Mouse (Mus musculus) lung, adult 2 months (tissue): ENCODE measurements around the gene Rslcan18. TPM values are rescaled to one million over a fixed set of nuclear protein-coding genes. Genes with fewer than 3 reads are reported as not detected.
A peak's percentile ranks its signal among the peaks of the same experiment; 100 is the strongest.

Experiments used
- DNase-seq: peaks from one replicate; pipeline ENCODE4 v3.0.0; 2022
- H3K4me1 ChIP-seq: fragments of 200-500 bp; 2 replicates; pipeline ENCODE4 v1.6.1; 2011; ENCODE audit warnings: low read length; ENCODE audit not compliant: control insufficient read depth, insufficient read depth
- H3K4me3 ChIP-seq: fragments of 200-500 bp; replicated peaks from 2 replicates; pipeline ENCODE3; 2011; ENCODE audit warnings: low read depth, mild to moderate bottlenecking, control low read depth, low read length; ENCODE audit errors: extremely low read depth
- CTCF ChIP-seq: fragments of 200-500 bp; IDR thresholded peaks from 2 replicates; pipeline ENCODE4 v1.5.1; 2011; ENCODE audit warnings: mild to moderate bottlenecking, low read length, control low read depth; ENCODE audit not compliant: insufficient read depth
- POLR2A ChIP-seq: fragments of 200-500 bp; IDR thresholded peaks from 2 replicates; pipeline ENCODE4 v1.6.1; 2011; ENCODE audit warnings: low read depth, mild to moderate bottlenecking, control low read depth, low read length, borderline replicate concordance; ENCODE audit errors: extremely low read depth
- WGBS: fragments of 180-500 bp; shearing (Covaris S2); methylation state at CpG from one replicate; pipeline ENCODE4 v1.1.7; 2018; 5-methylcytosine and 5-hydroxymethylcytosine counted together
- polyA plus RNA-seq: library from polyadenylated mRNA; depleted of rRNA; stranded (reverse); fragments of >200 nt; gene quantifications from 2 replicates; pipeline ENCODE4 v1.2.3, GENCODE M21; 2012; rRNA removed

Rslcan18 gene
- polyA plus RNA-seq, 1 experiment = 0.12 TPM

DNA sequence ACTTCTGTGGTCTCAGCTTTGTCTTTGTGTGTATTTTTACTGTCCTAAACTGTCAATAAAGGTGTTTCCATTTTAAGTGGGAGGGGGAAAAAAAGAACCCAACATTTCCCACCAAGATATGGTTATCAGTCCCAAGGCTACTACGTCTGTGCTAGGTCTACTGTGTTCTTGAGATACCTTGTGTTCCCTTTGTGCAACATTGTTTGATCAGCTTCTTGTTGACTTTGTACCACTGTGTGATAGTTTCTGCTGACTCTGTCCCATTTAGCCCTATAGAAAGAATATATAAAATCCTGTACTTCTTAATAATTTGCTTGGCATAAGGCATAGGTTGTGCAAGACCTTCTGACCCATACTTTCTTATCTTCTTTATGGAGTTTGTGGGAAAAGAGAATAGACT, 25.9 kb downstream of the Rslcan18 start:
- TF ChIP-seq POLR2A = no peak
- TF ChIP-seq CTCF = no peak
- 83% methylated on average over 1 of the region's 1 CpGs for WGBS
- no peak for DNase-seq
- no peaks in the 10 kb centered on the region for H3K4me1 ChIP-seq
- H3K4me3 ChIP-seq = no peak overlapping the region

DNA sequence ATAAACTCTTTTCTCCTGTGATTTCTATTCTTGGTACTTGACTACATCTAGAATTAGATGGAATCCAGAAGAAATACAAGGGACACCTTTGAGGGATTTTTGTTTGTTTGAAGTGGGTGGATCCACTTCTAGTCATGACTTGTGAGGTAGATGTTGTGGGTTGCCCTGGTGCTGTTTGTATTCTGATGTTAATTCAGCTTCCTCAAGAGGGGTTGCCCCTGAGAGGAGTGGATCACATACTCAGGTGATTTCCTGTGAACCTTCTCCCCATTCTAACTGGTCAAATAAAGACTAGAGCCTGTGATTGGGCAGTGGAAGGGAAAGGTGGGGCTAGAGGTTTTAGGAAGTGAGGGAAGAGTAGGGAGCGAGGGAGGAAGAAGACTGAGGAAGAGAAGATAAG, 34.1 kb downstream of the Rslcan18 start:
- 58% methylated on average over 1 of the region's 1 CpGs for WGBS

DNA sequence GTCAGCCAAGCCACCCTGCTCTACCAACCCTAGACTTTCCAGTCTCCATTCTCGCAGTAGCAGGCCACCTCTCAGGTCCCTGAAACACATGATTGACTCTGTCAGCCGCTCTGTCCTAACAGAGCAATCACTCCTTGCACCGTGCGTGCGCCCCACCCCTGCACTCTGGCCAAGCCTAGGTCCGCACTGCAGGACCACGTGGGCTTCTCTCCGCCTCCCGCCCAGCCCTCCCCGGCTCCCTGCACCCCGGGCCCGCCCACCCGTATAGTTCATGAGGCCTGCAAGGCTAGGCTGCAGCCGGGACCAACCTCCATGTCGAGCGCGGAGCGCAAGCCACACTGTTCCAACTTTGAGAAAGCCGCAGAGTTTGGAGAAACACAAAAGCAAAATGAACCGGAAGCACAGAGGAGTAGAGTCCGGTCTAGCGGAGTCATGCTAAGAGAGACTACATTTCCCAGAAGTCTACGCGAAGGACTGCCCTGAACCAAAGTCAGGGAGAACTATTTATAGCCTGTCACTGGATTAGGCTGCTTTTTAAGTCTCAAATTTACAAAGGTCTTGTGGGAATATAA, 34.8 kb downstream of the Rslcan18 start:
- under 1% methylated on average over 24 of the region's 24 CpGs for WGBS
- peak; percentile 80; the same call in 1 of the 2 replicates for TF ChIP-seq POLR2A
- no peak for TF ChIP-seq CTCF
- H3K4me3 ChIP-seq = peak overlapping the region; percentile 98
- peak; percentile 78 for DNase-seq
- H3K4me1 ChIP-seq = no peaks in the 10 kb centered on the region; the same call in 1 of the 2 replicates

More for the DNA sequence above, 34.1 kb downstream of the Rslcan18 start:
- DNase-seq = no peak
- TF ChIP-seq CTCF (no peak), POLR2A (no peak)
- Histone ChIP-seq H3K4me1 (no peaks in the 10 kb centered on the region; the same call in 1 of the 2 replicates), H3K4me3 (no peak overlapping the region)

DNA sequence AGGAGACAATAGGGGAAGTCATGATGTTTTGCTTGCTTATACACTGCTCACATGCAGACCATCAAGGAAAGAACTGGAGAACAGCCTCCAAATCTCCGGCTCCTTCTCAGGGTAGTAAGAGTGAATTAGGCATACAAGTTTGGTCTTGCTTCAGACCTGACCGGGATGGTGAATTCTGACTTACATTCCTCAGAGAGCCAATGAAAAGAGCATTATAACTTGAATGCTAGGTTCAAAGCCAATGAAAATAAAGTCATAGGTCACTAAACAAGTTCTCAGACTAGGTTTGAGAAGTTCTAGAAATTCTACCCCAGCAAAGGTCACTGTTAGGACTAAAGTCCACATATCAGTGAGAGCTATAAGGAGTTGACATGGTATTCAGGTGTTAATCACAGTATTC, 38.8 kb downstream of the Rslcan18 start:
- no peak for DNase-seq
- no peak overlapping the region for H3K4me3 ChIP-seq
- TF ChIP-seq POLR2A = no peak
- TF ChIP-seq CTCF = no peak
- 97% methylated on average over 2 of the region's 2 CpGs for WGBS
- no peaks in the 10 kb centered on the region; the same call in 1 of the 2 replicates for H3K4me1 ChIP-seq

DNA sequence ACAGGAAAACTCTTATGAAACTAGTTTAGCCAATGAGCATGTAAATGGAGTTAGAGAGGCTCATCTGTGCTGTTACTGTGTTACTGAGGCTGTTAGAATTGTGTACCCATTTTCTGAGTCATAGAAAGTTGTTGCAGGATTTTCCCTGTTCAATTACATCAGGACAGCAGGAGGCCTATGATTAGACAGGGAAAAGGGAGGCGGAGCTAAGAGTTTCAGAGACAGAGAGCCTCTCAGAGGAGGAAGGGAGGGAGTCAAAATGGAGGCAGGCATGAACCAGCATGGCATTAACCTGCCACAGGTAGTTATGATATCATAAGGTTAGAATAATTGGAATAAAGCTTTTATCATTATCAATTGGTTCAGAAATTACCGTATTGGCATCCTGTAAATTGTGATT, 43.3 kb downstream of the Rslcan18 start:
- DNase-seq = no peak
- 95% methylated on average over 2 of the region's 2 CpGs for WGBS
- TF ChIP-seq CTCF (no peak), POLR2A (no peak)
- Histone ChIP-seq H3K4me3 (no peak overlapping the region), H3K4me1 (no peaks in the 10 kb centered on the region)

DNA sequence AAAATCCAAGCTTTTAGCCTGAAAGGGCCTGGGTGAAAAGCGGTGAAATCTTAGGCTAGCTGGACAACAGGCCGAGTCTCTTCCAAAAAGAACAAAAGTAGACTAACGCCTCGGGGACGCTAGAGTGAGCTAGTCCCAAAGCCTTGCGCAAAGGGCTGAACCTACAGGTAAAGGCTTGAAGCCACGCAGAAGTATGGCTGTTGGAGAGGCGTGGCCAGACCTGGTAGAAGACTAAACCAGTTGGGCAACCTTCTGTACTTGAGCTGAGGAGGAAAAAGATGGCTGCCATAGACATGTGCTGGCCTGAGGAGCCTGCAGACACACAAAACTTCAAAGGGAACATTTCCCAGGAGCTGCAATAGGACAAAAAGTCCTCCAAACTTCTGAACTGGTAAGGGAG, 50.7 kb downstream of the Rslcan18 start:
- TF ChIP-seq POLR2A (no peak), CTCF (no peak)
- WGBS = 89% methylated on average over 8 of the region's 8 CpGs
- DNase-seq = no peak

DNA sequence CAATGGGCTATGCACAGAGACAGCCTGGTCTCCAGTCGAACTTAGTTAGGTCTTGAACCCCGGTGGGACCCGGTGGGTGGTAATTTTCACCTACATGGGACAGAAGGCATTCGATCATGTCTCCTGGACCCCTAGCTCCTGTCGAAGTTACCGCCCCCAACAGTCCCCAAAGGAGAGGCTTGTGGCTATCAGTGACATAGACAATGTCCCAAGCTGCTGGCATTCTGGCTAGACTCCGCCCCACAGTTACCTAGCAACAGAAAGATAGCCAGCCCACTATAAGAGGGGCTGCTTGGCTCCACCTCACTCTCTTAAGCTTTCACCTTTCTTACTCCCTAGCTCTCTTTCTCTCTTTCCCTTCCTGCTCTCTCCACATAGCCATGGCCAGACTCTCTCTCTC, 53.6 kb downstream of the Rslcan18 start:
- Histone ChIP-seq H3K4me3 (no peak overlapping the region), H3K4me1 (peaks cover 5% of the 10 kb centered on the region)
- WGBS = 61% methylated on average over 7 of the region's 7 CpGs
- DNase-seq = no peak
- TF ChIP-seq CTCF = no peak
- no peak for TF ChIP-seq POLR2A

More for the DNA sequence above, 50.7 kb downstream of the Rslcan18 start:
- Histone ChIP-seq H3K4me1 (peaks cover under 1% of the 10 kb centered on the region; the same call in 1 of the 2 replicates), H3K4me3 (no peak overlapping the region)

DNA sequence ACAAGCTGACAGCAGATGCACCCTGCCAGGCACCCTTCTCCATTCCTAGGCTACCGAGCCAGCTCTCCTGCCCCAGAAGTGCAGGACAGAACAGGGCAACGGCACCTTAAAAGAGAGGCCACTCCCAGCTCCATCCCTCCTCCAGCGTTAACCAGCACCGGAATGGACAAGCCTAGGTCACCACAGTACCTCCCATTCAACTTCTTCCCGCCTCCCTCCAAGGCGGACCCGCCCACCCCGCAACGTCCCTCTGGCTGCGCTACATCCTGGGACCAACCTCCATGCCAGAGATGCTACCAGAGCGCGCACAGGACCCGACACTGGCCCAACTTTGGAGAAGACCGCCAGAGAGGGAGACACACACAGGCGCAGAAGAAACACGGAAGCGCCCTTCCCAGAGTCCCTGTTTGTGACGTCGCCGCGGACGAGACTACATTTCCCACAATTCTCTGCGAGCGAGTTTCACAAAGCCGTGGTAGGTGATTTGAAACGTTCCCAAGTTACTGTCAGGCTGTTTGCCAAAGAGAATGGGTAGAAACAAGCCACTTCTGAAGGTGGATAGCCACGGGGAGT, 55.2 kb downstream of the Rslcan18 start, which contains the start of gene Zfp712:
Zfp712 (minus strand) TSS at position 385 of the 573 bp plus-strand sequence.
- WGBS = under 1% methylated on average over 27 of the region's 27 CpGs
- DNase-seq = peak; percentile 94
- Histone ChIP-seq H3K4me1 (peaks cover 5% of the 10 kb centered on the region), H3K4me3 (peak within 1 kb of the TSS; percentile 99)
- TF ChIP-seq CTCF (no peak), POLR2A (peak; percentile 63; the same call in 1 of the 2 replicates)

DNA sequence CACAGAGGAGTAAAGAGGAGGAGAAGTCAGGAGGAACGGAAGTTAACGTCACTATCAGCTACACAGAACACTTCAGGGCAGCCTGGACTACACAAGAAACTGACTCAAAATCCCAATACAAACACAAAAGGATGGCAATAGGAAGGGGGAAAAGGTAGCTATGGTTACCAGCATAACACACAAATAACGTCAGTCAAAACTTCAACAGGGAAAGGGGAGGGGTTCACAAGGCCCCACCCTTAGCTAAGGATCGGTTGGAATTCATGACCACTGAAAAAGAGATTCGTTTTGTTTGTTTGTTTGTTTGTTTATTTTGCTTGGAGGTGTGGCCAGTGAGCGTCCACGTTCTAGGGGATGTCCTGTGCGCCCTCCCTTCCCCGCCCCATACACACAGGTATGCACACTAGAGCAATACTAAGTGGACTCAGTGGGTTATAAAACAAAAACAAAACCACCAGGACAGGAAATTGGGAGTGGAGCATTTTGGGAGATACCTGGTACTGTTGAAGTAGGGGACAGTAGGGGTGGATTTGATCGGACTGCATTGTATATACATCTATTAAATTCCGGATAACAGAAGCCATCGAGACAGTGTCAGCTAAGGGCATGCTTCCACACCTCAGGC, 55.8 kb downstream of the Rslcan18 start:
- TF ChIP-seq CTCF (no peak), POLR2A (no peak)
- WGBS = 2% methylated on average over 12 of the region's 12 CpGs
- peak overlapping the region; percentile 99 for H3K4me3 ChIP-seq
- H3K4me1 ChIP-seq = peaks cover 5% of the 10 kb centered on the region
- DNase-seq = peak; percentile 8

Other genes with a start within 250 kb of the Rslcan18 start
- 0.07 and 0.32 TPM in 2 replicates for gene Gm10767, start 211.3 kb downstream of the Rslcan18 start, polyA plus RNA-seq
- 0.22 and 0.49 TPM in 2 replicates for gene Zfp712, start 55.1 kb downstream of the Rslcan18 start, polyA plus RNA-seq
- 0.10 and 0.14 TPM in 2 replicates for gene Zfp708, start 18.3 kb downstream of the Rslcan18 start, polyA plus RNA-seq
- gene Gm28557, start 7.7 kb downstream of the Rslcan18 start, polyA plus RNA-seq = 1.5 and 3.1 TPM in 2 replicates
- gene Zfp759, start 5.4 kb upstream of the Rslcan18 start, polyA plus RNA-seq = 0.11 and 0.21 TPM in 2 replicates
- 0.37 and 2.2 TPM in 2 replicates for gene Rsl1, start 56.9 kb upstream of the Rslcan18 start, polyA plus RNA-seq
- gene Zfp455, start 78.2 kb upstream of the Rslcan18 start, polyA plus RNA-seq = 0.28 and 0.45 TPM in 2 replicates
- gene Zfp458, start 162.2 kb upstream of the Rslcan18 start, polyA plus RNA-seq = 0.38 and 0.83 TPM in 2 replicates
- 0.69 and 0.95 TPM in 2 replicates for gene Zfp457, start 190.2 kb upstream of the Rslcan18 start, polyA plus RNA-seq
- gene Zfp595, start 216.3 kb upstream of the Rslcan18 start, polyA plus RNA-seq = 0.65 and 1.1 TPM in 2 replicates
- not detected in 2 replicates for gene Gm28044, start 244.3 kb upstream of the Rslcan18 start, polyA plus RNA-seq
- 0.20 and 0.38 TPM in 2 replicates for gene Zfp953, start 244.3 kb upstream of the Rslcan18 start, polyA plus RNA-seq